Mouse (Mus musculus) T-helper 1 cell (primary cell): ENCODE results near the gene Tprn.

ENCODE experiments used
- in situ Hi-C: fragments of 300-600 bp; cut with MboI, MseI; formaldehyde crosslinking; loops from one replicate; pipeline ENCODE4 v1.15.1; 2025; ENCODE audit warnings: high pct_unique_total_duplicates

Tprn gene

GRCm38 (mm10) chr2:25262291-25262767, at the start of gene Tprn:
TSS of gene Tprn (plus strand) at chr2:25262618.
- in situ Hi-C loops, result no loop called here

GRCm38 (mm10) chr2:25213266-25213865, 49.1 kb upstream of the Tprn start:
- in situ Hi-C loops, result no loop called here

- in situ Hi-C loops, result no loop called here
These were observed 48.0 kb upstream of the Tprn start, which contains the start of gene Stpg3 for GRCm38 (mm10) chr2:25214444-25214843. TSS of gene Stpg3 (minus strand) at chr2:25214637.

GRCm38 (mm10) chr2:25217666-25218065, 44.8 kb upstream of the Tprn start:
- in situ Hi-C loops, result no loop called here

DNA sequence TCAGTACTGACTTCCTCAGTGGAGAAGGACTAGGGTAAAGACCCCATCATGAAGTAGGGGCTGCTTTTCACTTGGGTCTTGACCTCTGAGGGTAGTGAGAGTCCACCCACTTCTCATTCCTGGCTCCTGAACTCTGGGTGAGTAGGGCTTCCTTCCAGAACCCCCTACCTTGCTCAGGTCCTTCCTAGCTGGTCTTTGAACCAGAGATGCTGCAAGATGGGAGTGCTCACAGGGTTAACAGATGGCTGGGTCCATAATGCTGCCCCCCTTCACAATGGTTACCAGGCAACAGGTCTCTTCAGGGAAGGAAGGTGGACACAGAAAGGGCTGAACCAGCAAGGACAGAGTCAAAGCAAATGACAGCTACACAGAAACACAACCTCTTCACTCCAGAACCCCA, 44.0 kb upstream of the Tprn start, which contains the start of gene Fam166a:
Gene Fam166a, plus strand, starts transcription at position 301 of the 400 bp plus-strand sequence.
- in situ Hi-C loops, result no loop called here

GRCm38 (mm10) chr2:25221331-25221772, 41.1 kb upstream of the Tprn start:
- in situ Hi-C loops, result no loop called here

DNA sequence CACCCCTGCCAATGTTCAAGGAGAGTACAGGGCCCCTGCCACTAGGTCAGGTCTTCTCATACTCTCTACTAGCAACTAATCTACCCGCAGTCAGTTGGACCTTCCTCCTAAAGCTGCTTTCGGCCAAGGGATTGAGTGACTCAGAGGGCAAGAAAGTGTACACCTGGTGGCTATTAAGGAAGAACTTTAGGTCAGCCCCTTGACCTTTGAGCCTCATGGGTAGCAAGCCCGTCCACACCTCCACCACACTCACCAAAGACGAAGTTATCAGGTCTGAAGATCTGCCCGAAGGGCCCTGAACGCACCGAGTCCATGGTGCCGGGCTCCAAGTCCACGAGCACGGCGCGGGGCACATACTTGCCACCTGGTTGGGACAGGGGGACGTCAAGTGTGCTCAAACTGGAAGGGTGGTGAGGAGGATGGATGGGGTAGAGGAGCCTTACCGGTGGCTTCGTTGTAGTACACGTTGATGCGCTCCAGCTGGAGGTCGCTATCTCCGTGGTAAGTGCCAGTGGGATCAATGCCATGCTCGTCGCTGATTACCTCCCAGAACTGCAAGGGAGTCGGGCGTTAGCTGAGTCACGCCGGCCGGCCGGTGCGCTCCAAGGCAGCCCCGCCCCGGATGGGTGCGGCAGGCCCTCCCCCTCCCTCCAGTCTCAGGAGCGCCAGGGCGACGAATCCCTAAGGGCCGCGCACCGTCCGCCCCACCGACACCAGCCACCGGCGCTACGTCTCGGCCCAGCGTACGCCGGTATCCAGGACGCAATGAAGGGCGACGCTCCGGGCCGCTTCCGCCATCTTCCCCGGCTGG, 38.5 kb upstream of the Tprn start:
- in situ Hi-C loops, result no loop called here

- in situ Hi-C loops, result no loop called here
These were observed 38.0 kb upstream of the Tprn start, which contains the start of gene Tubb4b for GRCm38 (mm10) chr2:25224492-25224765. TSS of gene Tubb4b (minus strand) at chr2:25224702.

DNA sequence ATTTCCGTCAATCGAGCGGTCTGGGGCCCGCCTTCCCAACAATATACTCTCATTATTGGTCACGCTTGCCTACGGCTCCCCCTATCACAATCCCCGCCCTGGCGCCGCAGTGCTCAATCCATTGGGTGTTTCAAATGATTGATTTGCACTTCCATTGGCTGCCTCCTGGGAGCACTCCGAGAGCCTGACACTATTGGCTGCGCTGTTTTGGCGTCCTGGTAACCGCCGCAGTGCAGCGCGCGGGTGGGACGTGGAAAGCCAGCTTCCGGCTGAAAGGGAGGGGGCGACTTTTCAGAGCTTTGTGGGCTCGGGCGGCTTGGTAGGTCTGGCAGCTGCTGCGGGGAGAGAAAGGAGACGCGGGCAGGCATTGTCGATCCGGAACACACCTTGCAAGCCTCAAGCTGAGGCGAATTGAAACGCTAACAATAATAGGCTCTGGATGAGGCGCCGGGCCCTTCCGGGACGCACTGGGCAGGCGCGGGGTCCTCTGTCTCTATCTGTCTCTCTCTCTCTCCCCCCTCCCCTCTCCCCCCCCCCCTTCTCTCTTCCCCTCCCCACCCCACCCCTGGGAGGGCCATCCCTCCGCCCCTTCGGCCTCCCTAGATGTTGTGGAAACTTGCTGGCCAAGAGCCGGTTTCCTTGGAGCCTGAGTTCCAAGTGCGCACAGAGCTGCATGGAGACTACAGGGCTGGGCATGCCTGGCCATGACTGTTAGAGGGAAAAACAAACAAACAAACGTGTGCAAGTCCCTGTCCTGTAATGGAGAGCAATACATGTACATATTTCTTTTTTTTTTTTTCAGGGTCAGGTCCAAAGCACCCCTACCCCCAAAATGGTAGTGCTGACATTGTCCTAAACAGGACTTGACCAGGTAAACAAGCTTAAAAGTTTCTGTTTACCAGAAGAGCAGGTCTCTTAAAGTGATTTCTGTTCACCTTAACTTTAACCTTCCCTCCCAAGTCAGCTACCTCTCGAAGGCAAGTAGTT, 37.4 kb upstream of the Tprn start:
- in situ Hi-C loops, result no loop called here

GRCm38 (mm10) chr2:25225811-25226379, 36.5 kb upstream of the Tprn start:
- in situ Hi-C loops, result no loop called here

- in situ Hi-C loops, result no loop called here
These were observed 35.6 kb upstream of the Tprn start for GRCm38 (mm10) chr2:25226864-25227263.

GRCm38 (mm10) chr2:25227406-25227805, 35.0 kb upstream of the Tprn start:
- in situ Hi-C loops, result no loop called here

DNA sequence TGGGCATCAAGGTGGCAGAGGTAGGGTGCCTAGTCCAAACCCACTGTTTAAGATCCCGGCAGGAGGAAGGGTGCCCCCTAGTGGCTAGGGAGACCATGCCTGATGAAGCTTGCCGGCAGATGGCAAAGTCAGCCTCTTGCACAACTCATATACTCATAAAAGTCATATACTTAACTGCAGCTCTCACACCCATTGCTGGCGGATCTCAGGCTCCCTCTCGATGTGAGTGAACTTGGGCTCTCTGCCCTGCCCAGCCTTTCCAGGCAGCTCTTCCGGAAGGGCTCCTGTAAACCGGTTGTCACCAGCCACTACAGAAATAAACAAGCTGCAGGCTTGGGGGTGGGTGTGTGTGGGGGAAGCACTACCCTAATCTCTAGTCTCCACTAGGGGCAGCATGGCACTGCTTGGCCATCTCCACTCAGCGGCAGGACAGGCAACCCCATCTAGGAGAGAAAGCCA, 34.0 kb upstream of the Tprn start:
- in situ Hi-C loops, result no loop called here

DNA sequence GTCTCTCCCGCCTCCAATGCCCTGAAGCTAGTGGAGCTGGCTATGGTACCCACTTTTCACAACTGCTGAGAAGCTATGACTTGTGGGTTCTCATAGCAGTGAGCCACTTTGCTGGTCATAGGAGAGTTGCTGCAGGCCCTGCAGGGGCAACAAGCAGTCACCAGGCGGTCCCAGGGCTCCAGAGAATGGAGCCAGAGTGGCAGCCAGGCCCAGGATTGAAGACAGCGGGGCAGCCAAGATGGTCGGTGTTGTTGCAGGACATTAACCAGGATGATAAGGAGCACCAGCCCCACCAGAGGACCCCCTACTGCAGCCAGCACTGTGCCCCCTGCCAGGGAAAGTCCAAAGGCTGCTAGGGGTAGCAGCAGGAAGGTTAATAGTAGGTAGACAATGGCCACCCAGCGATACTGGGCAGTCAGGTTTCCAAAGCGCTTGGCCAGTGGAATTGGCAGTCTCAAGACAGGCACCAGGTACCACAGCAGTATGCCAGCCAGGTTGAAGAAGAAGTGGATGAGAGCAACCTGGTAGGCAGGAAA, 33.4 kb upstream of the Tprn start:
- in situ Hi-C loops, result no loop called here

- in situ Hi-C loops, result no loop called here
These were observed 32.8 kb upstream of the Tprn start for GRCm38 (mm10) chr2:25229582-25229981.

GRCm38 (mm10) chr2:25230581-25230980, 31.8 kb upstream of the Tprn start:
- in situ Hi-C loops, result no loop called here

- in situ Hi-C loops, result no loop called here
These were observed 31.4 kb upstream of the Tprn start for GRCm38 (mm10) chr2:25231038-25231437.

DNA sequence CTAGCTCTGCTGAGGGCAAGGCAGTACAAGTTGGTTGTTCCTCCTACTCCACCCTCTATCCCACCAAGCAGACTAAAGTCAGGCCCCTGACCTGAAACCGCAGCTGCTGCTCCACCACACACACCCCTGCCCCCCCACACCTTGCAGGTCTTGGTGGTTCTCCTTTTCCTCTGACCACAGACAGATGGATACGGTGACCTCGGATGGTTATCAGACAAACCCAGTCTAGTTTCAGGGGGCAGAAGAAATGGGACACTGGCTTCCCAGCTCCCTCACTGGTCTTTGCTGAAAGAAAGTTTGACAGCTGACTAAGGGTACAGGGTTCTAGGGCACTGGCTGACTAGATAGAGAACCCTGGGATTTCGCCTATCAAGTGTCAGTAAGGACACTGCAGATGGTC, 29.0 kb upstream of the Tprn start:
- in situ Hi-C loops, result no loop called here

DNA sequence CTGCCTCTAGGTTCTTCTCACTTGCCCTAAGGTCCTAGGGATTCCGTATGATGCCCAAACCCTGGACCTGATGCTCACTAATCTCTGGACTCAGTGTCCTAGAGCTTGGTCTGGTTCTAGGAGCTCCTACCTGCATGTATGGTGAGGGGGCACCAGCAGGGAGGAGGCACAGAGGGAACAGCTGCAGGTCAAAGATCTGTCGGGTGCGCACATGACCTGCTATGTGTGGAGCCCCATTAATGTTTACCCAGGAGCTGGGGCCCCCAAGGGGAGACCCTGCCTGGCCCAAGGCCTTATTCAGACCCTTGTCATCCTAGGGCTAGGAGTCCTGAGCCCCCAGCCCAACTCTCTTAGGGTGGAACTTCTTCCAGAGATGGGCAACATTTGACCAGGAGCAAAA, 28.4 kb upstream of the Tprn start, which contains the start of gene Slc34a3:
Gene Slc34a3, minus strand, starts transcription at position 315 of the 400 bp plus-strand sequence.
- in situ Hi-C loops, result no loop called here

- in situ Hi-C loops, result no loop called here
These were observed 27.7 kb upstream of the Tprn start for GRCm38 (mm10) chr2:25234551-25235220.
